Mouse (Mus musculus): ENCODE results near the gene Cyb561d2.
A peak's percentile ranks its signal among the peaks of the same experiment; 100 is the strongest.
"Not testable (repeated sequence)": the region's sequence is repeated elsewhere in the genome, so short reads cannot be mapped to it uniquely, and the experiment has no call there.

The Cyb561d2 gene

GRCm38 (mm10) chr9:107571534-107572326 is 29.7 kb upstream of the Cyb561d2 start:
- DNase-seq (ENCODE audit: low read depth, low spot score): no peak

- peak; percentile 67 for DNase-seq (ENCODE audit: low read depth, low spot score)
Observed at GRCm38 (mm10) chr9:107570845-107571244, 28.9 kb upstream of the Cyb561d2 start.

GRCm38 (mm10) chr9:107570016-107570415 is 28.0 kb upstream of the Cyb561d2 start:
- DNase-seq (ENCODE audit: low read depth, low spot score): no peak

GRCm38 (mm10) chr9:107569270-107569669 is 27.3 kb upstream of the Cyb561d2 start:
- DNase-seq (ENCODE audit: low read depth, low spot score): no peak

GRCm38 (mm10) chr9:107568331-107569261 is 26.6 kb upstream of the Cyb561d2 start:
- peak; percentile 83 for DNase-seq (ENCODE audit: low read depth, low spot score)

- DNase-seq (ENCODE audit: low read depth, low spot score): no peak
Observed at GRCm38 (mm10) chr9:107567702-107568319, 25.8 kb upstream of the Cyb561d2 start, which contains the start of gene Hyal2. Gene Hyal2 (plus strand): TSS chr9:107567945.

GRCm38 (mm10) chr9:107566855-107567254 is 24.9 kb upstream of the Cyb561d2 start:
- DNase-seq (ENCODE audit: low read depth, low spot score): no peak

GRCm38 (mm10) chr9:107566041-107566709 is 24.2 kb upstream of the Cyb561d2 start:
- peak; percentile 75 for DNase-seq (ENCODE audit: low read depth, low spot score)

GRCm38 (mm10) chr9:107565556-107565955 is 23.6 kb upstream of the Cyb561d2 start:
- not testable (repeated sequence) for DNase-seq (ENCODE audit: low read depth, low spot score)

GRCm38 (mm10) chr9:107563029-107563581 is 21.1 kb upstream of the Cyb561d2 start, which contains the start of gene Tusc2:
Gene Tusc2 (plus strand): TSS chr9:107563255.
- peak; percentile 84 for DNase-seq (ENCODE audit: low read depth, low spot score)

GRCm38 (mm10) chr9:107556346-107556745 is 14.4 kb upstream of the Cyb561d2 start:
- DNase-seq (ENCODE audit: low read depth, low spot score): no peak

GRCm38 (mm10) chr9:107555701-107556100 is 13.7 kb upstream of the Cyb561d2 start:
- DNase-seq (ENCODE audit: low read depth, low spot score): no peak

- DNase-seq (ENCODE audit: low read depth, low spot score): no peak
Observed at GRCm38 (mm10) chr9:107555031-107555457, 13.1 kb upstream of the Cyb561d2 start.

- DNase-seq (ENCODE audit: low read depth, low spot score): peak; percentile 96
Observed at GRCm38 (mm10) chr9:107554319-107554825, 12.4 kb upstream of the Cyb561d2 start.

- DNase-seq (ENCODE audit: low read depth, low spot score): no peak
Observed at GRCm38 (mm10) chr9:107553541-107554318, 11.7 kb upstream of the Cyb561d2 start.

- no peak for DNase-seq (ENCODE audit: low read depth, low spot score)
Observed at GRCm38 (mm10) chr9:107552690-107553393, 10.8 kb upstream of the Cyb561d2 start.

GRCm38 (mm10) chr9:107551890-107552355 is 9.9 kb upstream of the Cyb561d2 start:
- DNase-seq (ENCODE audit: low read depth, low spot score): no peak

GRCm38 (mm10) chr9:107551117-107551889 is 9.3 kb upstream of the Cyb561d2 start, which contains the start of gene Rassf1:
Gene Rassf1 (plus strand): TSS chr9:107551555.
- DNase-seq (ENCODE audit: low read depth, low spot score): peak; percentile 60
